Mouse (Mus musculus) inflammation-experienced regulatory T-cells, adult 6 months (primary cell): ENCODE measurements around the gene Fgf9. TPM values are rescaled to one million over a fixed set of nuclear protein-coding genes. Genes with fewer than 3 reads are reported as not detected.

ENCODE experiments used
- polyA plus RNA-seq, 3 experiments: library from polyadenylated mRNA; unstranded; fragments of 100-300 nt; shearing (Covaris generic); gene quantifications; one replicate each; pipeline ENCODE4 v1.2.1; 2017

Gene Fgf9
- polyA plus RNA-seq, 3 experiments from 2014 or later, result not detected

Other genes with a start within 250 kb of the Fgf9 start
- gene Ska3, start 244.4 kb upstream of the Fgf9 start, polyA plus RNA-seq, result 10 to 100 TPM in 1 of 3 experiments, 1 to 10 TPM in 2; 2.4 to 22.5 (median 3.3) TPM
- 100 to 1,000 TPM in 2 of 3 experiments, 10 to 100 TPM in 1; 88.4 to 144 (median 106) TPM for gene Mrpl57, start 244.3 kb upstream of the Fgf9 start, polyA plus RNA-seq
- 100 to 1,000 TPM; 173 to 226 (median 184) TPM for gene Zdhhc20, start 180.3 kb upstream of the Fgf9 start, polyA plus RNA-seq
- 10 to 100 TPM; 11.2 to 16.0 (median 14.2) TPM for gene Micu2, start 71.3 kb upstream of the Fgf9 start, polyA plus RNA-seq